Mouse (Mus musculus) thymus, adult 2 months (tissue): ENCODE results near the gene Slc25a22.

Experiments used
- CTCF ChIP-seq: fragments of 200-500 bp; IDR thresholded peaks from 2 replicates; pipeline ENCODE4 v1.5.1; 2012; ENCODE audit warnings: mild to moderate bottlenecking, control low read depth, low read length, moderate library complexity, borderline replicate concordance; ENCODE audit not compliant: control insufficient read depth, poor library complexity, insufficient read depth; ENCODE audit errors: extremely low read depth
- POLR2A ChIP-seq: fragments of 200-500 bp; IDR thresholded peaks from 2 replicates; pipeline ENCODE4 v1.6.1; 2012; ENCODE audit warnings: mild to moderate bottlenecking, low read length, control low read depth, moderate library complexity; ENCODE audit not compliant: control insufficient read depth, poor library complexity, insufficient read depth; ENCODE audit errors: extremely low read depth

DNA sequence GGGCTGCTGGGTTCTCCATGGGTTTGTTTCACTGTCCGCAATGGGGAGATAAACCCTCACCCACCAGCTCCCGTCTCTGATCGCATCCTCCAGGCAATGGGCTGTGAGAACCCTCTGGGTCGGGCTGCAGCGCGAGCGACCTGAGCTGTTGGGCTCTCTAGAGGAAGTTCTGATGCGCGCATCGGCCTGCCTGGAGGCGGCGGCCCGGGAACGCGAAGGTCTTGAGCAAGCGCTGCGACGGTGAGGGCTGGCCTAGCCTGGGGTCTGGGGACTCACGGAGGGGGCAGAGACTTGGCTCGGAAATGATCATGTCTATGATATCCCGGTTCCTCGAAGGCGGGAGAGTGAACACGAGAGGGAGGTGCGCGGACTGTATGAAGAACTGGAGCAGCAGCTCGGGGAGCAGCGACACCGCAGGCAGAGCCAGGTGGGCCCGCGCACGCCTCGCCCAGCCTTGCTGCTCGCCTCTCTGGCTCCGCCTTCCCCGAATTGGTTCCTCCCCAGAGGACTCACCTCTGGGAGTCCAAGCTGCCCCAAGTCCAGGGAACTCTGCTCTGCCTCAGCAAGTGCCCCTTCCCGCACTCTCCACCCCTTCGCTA, 27.0 kb upstream of the Slc25a22 start:
- TF ChIP-seq CTCF (no peak), POLR2A (no peak)
